Mouse (Mus musculus): Measurements from ENCODE around the gene Tnr. TPM values are rescaled to one million over a fixed set of nuclear protein-coding genes. Genes with fewer than 3 reads are reported as not detected.

Tnr gene
- polyA plus RNA-seq, 1 experiment from 2014 or later, result 4.2 TPM

DNA sequence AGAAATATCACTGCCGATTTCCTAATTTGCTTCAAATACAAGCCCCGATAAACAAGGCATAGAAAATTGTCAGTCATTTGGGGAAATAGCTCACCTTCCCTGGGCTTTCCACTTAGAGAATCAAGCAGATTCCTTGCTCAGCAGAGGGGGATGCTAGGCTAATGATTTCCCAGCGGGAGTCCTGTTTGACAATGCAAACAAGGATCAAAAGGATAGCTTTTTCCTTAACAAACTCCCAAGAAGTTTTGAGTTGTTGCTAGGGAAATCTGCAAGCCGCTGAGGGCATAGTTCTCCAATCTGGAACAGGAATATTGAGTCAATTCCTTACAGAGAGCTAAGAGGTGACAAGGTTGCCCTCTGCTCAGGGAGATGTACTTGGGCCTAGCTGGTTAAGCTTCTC lies 311.6 kb downstream of the Tnr start:
- Histone ChIP-seq H3K27me3 (ENCODE audit: control insufficient read depth, insufficient read depth, low read length) (no peaks in the 10 kb centered on the region), H3K9me3 (ENCODE audit: control insufficient read depth, low read length) (no peaks in the 10 kb centered on the region), H3K4me1 (replicated peaks; ENCODE audit: control insufficient read depth, insufficient read depth, low read length) (no peaks in the 10 kb centered on the region; the same call in 1 of the 2 replicates), H3K4me2 (replicated peaks) (no peak overlapping the region), H3K27ac (no peak overlapping the region), H3K36me3 (replicated peaks; ENCODE audit: control insufficient read depth, insufficient read depth) (no peaks in the 10 kb centered on the region), H3K9ac (no peak overlapping the region), H3K4me3 (replicated peaks; ENCODE audit: low read length) (no peak overlapping the region)
- no peak for DNase-seq (ENCODE audit: low spot score)
- no peak for ATAC-seq (ENCODE audit: low FRiP score)
- 7% methylated on average over 4 of the region's 4 CpGs for WGBS

DNA sequence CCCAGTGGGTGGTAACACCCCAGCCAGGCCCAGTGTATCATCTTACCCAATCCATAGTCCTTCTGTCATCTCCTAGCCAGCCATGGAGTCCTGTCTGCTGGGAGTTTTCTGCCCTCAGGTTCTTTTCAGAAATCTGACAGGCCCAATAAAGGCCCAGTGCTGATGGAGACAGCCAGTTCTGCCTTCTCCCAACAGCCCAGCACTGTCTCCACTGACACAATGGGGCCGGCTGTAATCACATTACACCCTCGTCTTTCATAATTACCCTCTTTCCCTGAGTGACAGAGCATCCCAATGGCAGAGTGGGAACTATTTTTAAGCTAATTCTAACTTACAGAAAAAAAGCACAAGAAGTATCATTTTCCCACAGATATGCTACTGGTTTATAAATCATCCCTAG lies 316.8 kb downstream of the Tnr start:
- H3K27me3 ChIP-seq (ENCODE audit: control insufficient read depth, insufficient read depth, low read length), result no peaks in the 10 kb centered on the region
- 28% methylated on average over 2 of the region's 2 CpGs for WGBS
- no peak overlapping the region for H3K4me2 ChIP-seq (replicated peaks)
- no peak overlapping the region for H3K27ac ChIP-seq
- no peaks in the 10 kb centered on the region for H3K4me1 ChIP-seq (replicated peaks; ENCODE audit: control insufficient read depth, insufficient read depth, low read length)
- DNase-seq (ENCODE audit: low spot score), result no peak
- no peak overlapping the region for H3K9ac ChIP-seq
- H3K9me3 ChIP-seq (ENCODE audit: control insufficient read depth, low read length), result no peaks in the 10 kb centered on the region
- no peaks in the 10 kb centered on the region for H3K36me3 ChIP-seq (replicated peaks; ENCODE audit: control insufficient read depth, insufficient read depth)
- ATAC-seq (ENCODE audit: low FRiP score), result no peak
- no peak overlapping the region for H3K4me3 ChIP-seq (replicated peaks; ENCODE audit: low read length)

- H3K9ac ChIP-seq, result no peak overlapping the region
- no peaks in the 10 kb centered on the region for H3K4me1 ChIP-seq (replicated peaks; ENCODE audit: control insufficient read depth, insufficient read depth, low read length)
- ATAC-seq (ENCODE audit: low FRiP score), result no peak
- 79% methylated on average over 5 of the region's 5 CpGs for WGBS
- H3K4me3 ChIP-seq (replicated peaks; ENCODE audit: low read length), result no peak overlapping the region
- no peak overlapping the region for H3K4me2 ChIP-seq (replicated peaks)
- H3K9me3 ChIP-seq (ENCODE audit: control insufficient read depth, low read length), result no peaks in the 10 kb centered on the region
- no peak overlapping the region for H3K27ac ChIP-seq
- no peaks in the 10 kb centered on the region for H3K27me3 ChIP-seq (ENCODE audit: control insufficient read depth, insufficient read depth, low read length)
- DNase-seq (ENCODE audit: low spot score), result no peak
- no peaks in the 10 kb centered on the region for H3K36me3 ChIP-seq (replicated peaks; ENCODE audit: control insufficient read depth, insufficient read depth)
Measured at GRCm38 (mm10) chr1:159842876-159843275, 319.3 kb downstream of the Tnr start.

- Histone ChIP-seq H3K4me3 (replicated peaks; ENCODE audit: low read length) (no peak overlapping the region), H3K27ac (no peak overlapping the region), H3K4me2 (replicated peaks) (no peak overlapping the region), H3K4me1 (replicated peaks; ENCODE audit: control insufficient read depth, insufficient read depth, low read length) (no peaks in the 10 kb centered on the region), H3K9me3 (ENCODE audit: control insufficient read depth, low read length) (peaks cover 4% of the 10 kb centered on the region; the same call in 1 of the 2 replicates), H3K36me3 (replicated peaks; ENCODE audit: control insufficient read depth, insufficient read depth) (no peaks in the 10 kb centered on the region), H3K27me3 (ENCODE audit: control insufficient read depth, insufficient read depth, low read length) (no peaks in the 10 kb centered on the region), H3K9ac (no peak overlapping the region)
- WGBS, result 81% methylated on average over 11 of the region's 11 CpGs
- ATAC-seq (ENCODE audit: low FRiP score), result no peak
- DNase-seq (ENCODE audit: low spot score), result no peak
Measured at GRCm38 (mm10) chr1:159852088-159852487, 328.5 kb downstream of the Tnr start.

DNA sequence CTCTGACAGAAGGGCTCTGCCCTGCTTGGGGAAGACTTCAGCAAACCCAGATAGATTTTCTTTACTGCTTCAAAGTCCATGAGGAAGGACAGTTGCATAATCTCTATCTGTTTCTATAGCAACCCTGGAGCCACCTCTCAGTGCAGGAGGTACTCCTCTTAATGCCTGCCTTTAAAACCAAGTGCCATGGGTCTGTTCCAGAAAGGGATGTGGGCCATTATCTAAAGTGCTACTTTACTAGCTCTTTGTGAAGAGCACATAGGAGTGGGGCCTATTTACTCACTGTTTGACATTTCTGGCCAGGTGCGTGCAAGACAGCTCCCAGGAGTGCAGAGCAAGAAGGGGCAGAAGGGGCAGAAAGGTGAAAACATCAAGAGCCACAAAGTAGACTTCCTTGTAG lies 330.7 kb downstream of the Tnr start:
- no peak overlapping the region for H3K4me3 ChIP-seq (replicated peaks; ENCODE audit: low read length)
- H3K27me3 ChIP-seq (ENCODE audit: control insufficient read depth, insufficient read depth, low read length), result no peaks in the 10 kb centered on the region
- no peaks in the 10 kb centered on the region for H3K4me1 ChIP-seq (replicated peaks; ENCODE audit: control insufficient read depth, insufficient read depth, low read length)
- no peak overlapping the region for H3K4me2 ChIP-seq (replicated peaks)
- H3K9me3 ChIP-seq (ENCODE audit: control insufficient read depth, low read length), result peaks cover 2% of the 10 kb centered on the region; the same call in 1 of the 2 replicates
- H3K36me3 ChIP-seq (replicated peaks; ENCODE audit: control insufficient read depth, insufficient read depth), result no peaks in the 10 kb centered on the region
- DNase-seq (ENCODE audit: low spot score), result no peak
- WGBS, result 96% methylated on average over 1 of the region's 1 CpGs
- ATAC-seq (ENCODE audit: low FRiP score), result no peak
- H3K27ac ChIP-seq, result no peak overlapping the region
- H3K9ac ChIP-seq, result no peak overlapping the region

GRCm38 (mm10) chr1:159861782-159862474 lies 338.4 kb downstream of the Tnr start:
- Histone ChIP-seq H3K4me2 (replicated peaks) (no peak overlapping the region), H3K36me3 (replicated peaks; ENCODE audit: control insufficient read depth, insufficient read depth) (no peaks in the 10 kb centered on the region), H3K27ac (no peak overlapping the region), H3K9ac (no peak overlapping the region), H3K27me3 (ENCODE audit: control insufficient read depth, insufficient read depth, low read length) (no peaks in the 10 kb centered on the region), H3K9me3 (ENCODE audit: control insufficient read depth, low read length) (no peaks in the 10 kb centered on the region), H3K4me1 (replicated peaks; ENCODE audit: control insufficient read depth, insufficient read depth, low read length) (no peaks in the 10 kb centered on the region), H3K4me3 (replicated peaks; ENCODE audit: low read length) (no peak overlapping the region)
- WGBS, result 80% methylated on average over 3 of the region's 3 CpGs
- DNase-seq (ENCODE audit: low spot score) (no peak), ATAC-seq (ENCODE audit: low FRiP score) (no peak)

GRCm38 (mm10) chr1:159865696-159866095 lies 342.1 kb downstream of the Tnr start:
- ATAC-seq (ENCODE audit: low FRiP score) (no peak), DNase-seq (ENCODE audit: low spot score) (no peak)
- 23% methylated on average over 1 of the region's 1 CpGs for WGBS
- Histone ChIP-seq H3K4me2 (replicated peaks) (no peak overlapping the region), H3K9ac (no peak overlapping the region), H3K4me3 (replicated peaks; ENCODE audit: low read length) (no peak overlapping the region), H3K9me3 (ENCODE audit: control insufficient read depth, low read length) (no peaks in the 10 kb centered on the region), H3K27me3 (ENCODE audit: control insufficient read depth, insufficient read depth, low read length) (no peaks in the 10 kb centered on the region), H3K36me3 (replicated peaks; ENCODE audit: control insufficient read depth, insufficient read depth) (no peaks in the 10 kb centered on the region), H3K27ac (no peak overlapping the region), H3K4me1 (replicated peaks; ENCODE audit: control insufficient read depth, insufficient read depth, low read length) (no peaks in the 10 kb centered on the region)

DNA sequence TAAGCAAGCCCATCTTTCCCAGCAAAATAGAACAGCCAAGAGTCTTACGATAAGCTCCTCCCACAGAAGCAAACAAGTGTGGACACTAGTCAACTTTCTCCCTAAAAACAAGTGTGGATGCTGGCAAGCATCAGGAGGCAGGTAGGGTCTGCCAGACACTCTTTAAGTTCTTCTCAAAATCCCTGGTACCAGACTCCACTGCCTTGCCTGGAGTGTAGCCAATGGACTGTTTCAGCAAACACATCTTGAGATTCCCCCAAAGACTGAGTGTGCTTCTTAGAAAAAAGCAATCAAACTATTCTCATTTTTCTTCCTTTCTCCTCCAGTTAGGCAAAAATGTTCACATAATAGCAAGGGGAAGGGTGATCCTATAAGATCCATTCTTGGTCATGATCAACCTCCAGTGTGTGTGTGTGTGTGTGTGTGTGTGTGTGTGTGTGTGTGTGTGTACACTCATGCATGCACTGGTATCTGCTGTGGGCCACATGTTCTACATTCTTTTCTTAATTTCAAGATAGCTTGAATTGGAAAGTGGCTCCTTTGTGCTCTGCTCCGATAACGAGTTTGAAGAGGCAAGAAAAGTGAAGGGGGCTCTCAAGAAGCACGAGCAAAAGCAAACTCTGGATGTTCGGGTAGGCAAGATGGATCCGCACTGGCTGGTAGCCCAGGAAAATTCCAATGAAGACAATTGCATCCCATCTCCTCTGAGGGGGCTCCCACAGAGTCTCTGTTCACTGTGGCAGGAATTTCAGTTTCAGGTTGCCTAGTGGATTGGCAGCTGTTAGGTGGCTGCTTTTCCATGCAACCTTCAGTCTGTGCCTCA lies 346.3 kb downstream of the Tnr start:
- Histone ChIP-seq H3K27ac (no peak overlapping the region), H3K4me3 (replicated peaks; ENCODE audit: low read length) (no peak overlapping the region), H3K4me2 (replicated peaks) (no peak overlapping the region), H3K27me3 (ENCODE audit: control insufficient read depth, insufficient read depth, low read length) (no peaks in the 10 kb centered on the region), H3K9ac (no peak overlapping the region), H3K36me3 (replicated peaks; ENCODE audit: control insufficient read depth, insufficient read depth) (no peaks in the 10 kb centered on the region), H3K4me1 (replicated peaks; ENCODE audit: control insufficient read depth, insufficient read depth, low read length) (no peaks in the 10 kb centered on the region), H3K9me3 (ENCODE audit: control insufficient read depth, low read length) (no peaks in the 10 kb centered on the region)
- ATAC-seq (ENCODE audit: low FRiP score) (no peak), DNase-seq (ENCODE audit: low spot score) (no peak)
- 86% methylated on average over 6 of the region's 6 CpGs for WGBS

GRCm38 (mm10) chr1:159872866-159873265 lies 349.3 kb downstream of the Tnr start:
- H3K9ac ChIP-seq, result no peak overlapping the region
- no peak for ATAC-seq (ENCODE audit: low FRiP score)
- no peak overlapping the region for H3K27ac ChIP-seq
- H3K27me3 ChIP-seq (ENCODE audit: control insufficient read depth, insufficient read depth, low read length), result no peaks in the 10 kb centered on the region
- no peaks in the 10 kb centered on the region for H3K36me3 ChIP-seq (replicated peaks; ENCODE audit: control insufficient read depth, insufficient read depth)
- DNase-seq (ENCODE audit: low spot score), result no peak
- no peak overlapping the region for H3K4me2 ChIP-seq (replicated peaks)
- H3K4me1 ChIP-seq (replicated peaks; ENCODE audit: control insufficient read depth, insufficient read depth, low read length), result no peaks in the 10 kb centered on the region
- no peak overlapping the region for H3K4me3 ChIP-seq (replicated peaks; ENCODE audit: low read length)
- 86% methylated on average over 3 of the region's 3 CpGs for WGBS
- no peaks in the 10 kb centered on the region for H3K9me3 ChIP-seq (ENCODE audit: control insufficient read depth, low read length)
